Mouse (Mus musculus) megakaryocyte, adult 5-6 weeks (primary cell): ENCODE data around the gene Tmem181a. TPM values are rescaled to one million over a fixed set of nuclear protein-coding genes. Genes with fewer than 3 reads are reported as not detected.

Experiments
- total RNA-seq, 2 experiments: library from RNA; stranded (forward) in 1 of 2; stranded (reverse) in 1 of 2; fragments of 153-499, 151-499 nt in 1 of 2; fragments of 221-1000, 200-1000 nt in 1 of 2; gene quantifications; 2 replicates each; pipeline versions ENCODE4 v1.2.3 to v1.2.4; 2015 to 2017

The Tmem181a gene
- total RNA-seq, 2 experiments from 2014 or later: 5.4 to 6.7 TPM

Other genes starting within 250 kb of the Tmem181a start
- gene Serac1, start 177.1 kb upstream of the Tmem181a start, total RNA-seq (2015): 1.2 and 2.1 TPM in 2 replicates
- 4.9 and 5.7 TPM in 2 replicates for gene Serac1, start 177.1 kb upstream of the Tmem181a start, total RNA-seq (2017)
- 73.4 and 75.0 TPM in 2 replicates for gene Gtf2h5, start 177.1 kb upstream of the Tmem181a start, total RNA-seq (2015)
- gene Gtf2h5, start 177.1 kb upstream of the Tmem181a start, total RNA-seq (2017): 51.6 and 62.5 TPM in 2 replicates
- gene Tulp4, start 150.4 kb upstream of the Tmem181a start, total RNA-seq (2015): 9.0 and 9.8 TPM in 2 replicates
- 13.2 and 17.5 TPM in 2 replicates for gene Tulp4, start 150.4 kb upstream of the Tmem181a start, total RNA-seq (2017)
- 12.5 and 16.6 TPM in 2 replicates for gene Dynlt1a, start 60.6 kb downstream of the Tmem181a start, total RNA-seq (2015)
- gene Dynlt1a, start 60.6 kb downstream of the Tmem181a start, total RNA-seq (2017): 8.7 and 11.3 TPM in 2 replicates
- 183 and 199 TPM in 2 replicates for gene Dynlt1b, start 173.3 kb downstream of the Tmem181a start, total RNA-seq (2015)
- gene Dynlt1b, start 173.3 kb downstream of the Tmem181a start, total RNA-seq (2017): 169 and 204 TPM in 2 replicates